Mouse (Mus musculus): ENCODE data around the gene Klhdc8a.

DNA sequence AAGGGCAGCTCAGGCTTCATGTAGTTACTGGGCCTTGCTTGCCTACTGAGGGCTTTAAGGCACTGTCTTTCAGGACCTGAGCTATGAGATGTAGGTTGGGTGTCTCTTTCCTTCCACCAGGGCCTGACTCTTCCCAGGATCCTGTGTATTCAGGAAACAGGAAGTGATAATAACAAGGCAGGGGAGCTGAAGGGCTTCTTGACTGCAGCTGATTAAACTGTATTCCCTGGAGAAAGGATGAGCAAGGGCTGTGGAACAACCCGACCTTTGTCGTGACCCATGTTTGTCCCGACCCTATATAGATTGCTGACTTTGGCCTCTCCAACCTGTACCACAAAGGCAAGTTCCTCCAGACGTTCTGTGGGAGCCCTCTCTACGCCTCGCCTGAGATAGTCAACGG is 31.2 kb downstream of the Klhdc8a start:
- TF ChIP-seq POLR2A (IDR thresholded peaks at IDR 0.05; ENCODE audit: low read depth, low read length) (no peak), CTCF (IDR thresholded peaks at IDR 0.05; ENCODE audit: extremely low read depth, insufficient read length, insufficient replicate concordance, low read depth, low read length) (no peak)
